Mouse (Mus musculus): ENCODE measurements around the gene Hs3st1.

DNA sequence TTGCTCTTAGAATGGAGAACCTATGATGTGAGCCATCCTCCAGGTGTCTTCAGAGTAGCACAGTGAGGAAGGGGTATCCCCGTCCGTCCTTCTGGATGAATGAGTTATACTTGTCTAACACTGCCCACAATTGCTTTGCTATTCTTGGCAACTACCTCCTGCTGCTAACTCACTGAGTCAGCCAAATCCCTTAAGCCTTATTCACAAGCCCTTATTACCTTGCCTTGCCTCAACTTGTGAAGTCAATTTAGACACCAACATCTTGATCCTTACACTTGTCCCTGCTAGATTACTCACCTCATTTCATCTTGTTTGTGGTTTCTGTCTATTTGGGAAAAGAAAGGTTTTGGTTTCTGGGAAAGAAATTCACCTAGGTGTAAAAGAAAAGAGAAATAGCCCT, 95.9 kb downstream of the Hs3st1 start:
- TF ChIP-seq TAL1 (IDR thresholded peaks at IDR 0.05; ENCODE audit: low read length) (no peak), GATA1 (IDR thresholded peaks at IDR 0.05; ENCODE audit: low read length) (no peak)

Data from erythroblast, embryonic 14.5 days (primary cell).